Mouse (Mus musculus) midbrain, embryonic 10.5 days (tissue): Measurements from ENCODE around the gene Tspan15. TPM values are rescaled to one million over a fixed set of nuclear protein-coding genes. Genes with fewer than 3 reads are reported as not detected.

Experiments used
- DNase-seq: peaks from one replicate; pipeline ENCODE4 v3.0.0-alpha.2; 2017; ENCODE audit warnings: low spot score
- H3K27ac ChIP-seq: fragments of 300-500 bp; sonication (generic); replicated peaks from 2 replicates; pipeline ENCODE4 v1.5.1; 2016; ENCODE audit warnings: mild to moderate bottlenecking
- H3K27me3 ChIP-seq: fragments of 300-500 bp; sonication (generic); 2 replicates; pipeline ENCODE4 v1.6.1; 2016; ENCODE audit warnings: low read depth, mild to moderate bottlenecking; ENCODE audit not compliant: poor library complexity, severe bottlenecking
- H3K36me3 ChIP-seq: fragments of 300-500 bp; sonication (generic); 2 replicates; pipeline ENCODE4 v1.6.1; 2016; ENCODE audit warnings: mild to moderate bottlenecking, moderate library complexity
- H3K4me1 ChIP-seq: fragments of 300-500 bp; sonication (generic); 2 replicates; pipeline ENCODE4 v1.6.1; 2016
- H3K4me3 ChIP-seq: fragments of 300-500 bp; sonication (generic); 2 replicates; pipeline ENCODE4 v1.5.1; 2016; ENCODE audit warnings: mild to moderate bottlenecking, moderate library complexity
- H3K9me3 ChIP-seq: fragments of 300-500 bp; sonication (generic); replicated peaks from 2 replicates; pipeline ENCODE4 v1.6.1; 2016; ENCODE audit warnings: mild to moderate bottlenecking
- WGBS: fragments of 180-500 bp; shearing (Covaris S2); methylation state at CpG from one replicate; pipeline ENCODE4 v1.1.7; 2016; 5-methylcytosine and 5-hydroxymethylcytosine counted together
- polyA plus RNA-seq: library from polyadenylated mRNA; unstranded; fragments of >200 nt; fragmentation: Nextera tagmentation; extraction: Ambion mirVana; gene quantifications from 2 replicates; pipeline ENCODE4 v1.2.1, GENCODE M21; 2016

Gene Tspan15
- polyA plus RNA-seq, 1 experiment from 2014 or later: 16.1 TPM

- no peak for DNase-seq
- H3K4me3 ChIP-seq: no peak overlapping the region
- peaks cover 3% of the 10 kb centered on the region; the same call in 1 of the 2 replicates for H3K4me1 ChIP-seq
- H3K36me3 ChIP-seq: no peaks in the 10 kb centered on the region
- H3K27me3 ChIP-seq: no peaks in the 10 kb centered on the region
- H3K9me3 ChIP-seq: no peaks in the 10 kb centered on the region
- no peak overlapping the region for H3K27ac ChIP-seq
- 67% methylated on average over 3 of the region's 3 CpGs for WGBS
Observed at GRCm38 (mm10) chr10:62247156-62247555, 16.1 kb upstream of the Tspan15 start.

DNA sequence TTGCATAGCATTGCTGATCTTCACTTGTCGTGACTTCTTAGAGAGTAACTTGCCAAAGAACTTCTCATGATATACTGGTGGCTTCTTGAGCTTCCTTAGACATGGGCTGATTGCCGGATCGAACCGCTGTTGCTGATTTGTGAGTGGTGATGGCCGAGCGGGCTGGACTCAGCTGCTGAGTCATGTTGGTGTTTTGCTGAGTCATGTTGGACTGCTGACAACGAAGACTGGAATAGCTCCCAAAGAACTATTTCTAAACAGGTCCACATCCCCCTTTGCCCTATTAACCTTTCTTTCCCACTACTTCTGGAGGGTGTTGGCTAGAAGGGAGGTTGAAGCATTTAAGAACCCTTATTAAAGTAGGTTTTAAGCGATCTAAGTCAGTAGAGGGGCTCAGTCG lies 13.0 kb upstream of the Tspan15 start:
- WGBS: 91% methylated on average over 9 of the region's 9 CpGs
- Histone ChIP-seq H3K36me3 (no peaks in the 10 kb centered on the region), H3K4me3 (no peak overlapping the region), H3K27me3 (no peaks in the 10 kb centered on the region), H3K27ac (no peak overlapping the region), H3K9me3 (no peaks in the 10 kb centered on the region), H3K4me1 (peaks cover 3% of the 10 kb centered on the region; the same call in 1 of the 2 replicates)
- no peak for DNase-seq

GRCm38 (mm10) chr10:62242896-62243295 lies 11.8 kb upstream of the Tspan15 start:
- Histone ChIP-seq H3K36me3 (no peaks in the 10 kb centered on the region), H3K4me1 (peaks cover 3% of the 10 kb centered on the region; the same call in 1 of the 2 replicates), H3K27me3 (no peaks in the 10 kb centered on the region), H3K4me3 (no peak overlapping the region), H3K27ac (no peak overlapping the region), H3K9me3 (no peaks in the 10 kb centered on the region)
- WGBS: 59% methylated on average over 13 of the region's 13 CpGs
- peak; percentile 26 for DNase-seq

GRCm38 (mm10) chr10:62242358-62242757 lies 11.3 kb upstream of the Tspan15 start:
- no peaks in the 10 kb centered on the region for H3K9me3 ChIP-seq
- no peak for DNase-seq
- 85% methylated on average over 10 of the region's 10 CpGs for WGBS
- no peaks in the 10 kb centered on the region for H3K27me3 ChIP-seq
- H3K27ac ChIP-seq: no peak overlapping the region
- H3K36me3 ChIP-seq: no peaks in the 10 kb centered on the region
- H3K4me3 ChIP-seq: no peak overlapping the region
- H3K4me1 ChIP-seq: 0 out of 2 replicates have a peak, but pooled peaks cover 3% of the 10 kb centered on the region

GRCm38 (mm10) chr10:62239270-62239669 lies 8.2 kb upstream of the Tspan15 start:
- Histone ChIP-seq H3K4me3 (no peak overlapping the region), H3K27me3 (no peaks in the 10 kb centered on the region; the same call in 1 of the 2 replicates), H3K9me3 (no peaks in the 10 kb centered on the region), H3K27ac (no peak overlapping the region), H3K4me1 (no peaks in the 10 kb centered on the region), H3K36me3 (no peaks in the 10 kb centered on the region)
- 66% methylated on average over 6 of the region's 6 CpGs for WGBS
- DNase-seq: no peak

DNA sequence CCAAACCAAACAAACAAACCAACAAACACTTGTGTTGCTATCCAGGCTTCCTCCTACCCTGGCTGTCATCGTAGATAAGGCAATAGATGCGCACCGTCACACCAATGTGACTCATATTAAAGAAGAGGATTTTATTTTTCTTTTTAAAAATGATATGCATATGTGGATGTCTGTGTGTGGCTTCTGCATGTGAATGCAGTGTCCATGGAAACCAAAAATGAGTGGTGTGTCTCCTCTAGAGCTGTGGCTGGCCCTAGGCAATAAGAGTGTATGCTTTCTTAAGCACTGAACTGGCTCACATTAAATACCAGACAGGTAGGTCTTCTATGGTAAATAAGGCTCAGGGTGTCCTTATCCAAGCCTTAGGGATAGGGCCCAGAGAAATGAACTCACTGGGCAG lies 7.6 kb upstream of the Tspan15 start:
- no peak overlapping the region for H3K27ac ChIP-seq
- no peaks in the 10 kb centered on the region for H3K9me3 ChIP-seq
- DNase-seq: no peak
- H3K4me1 ChIP-seq: no peaks in the 10 kb centered on the region
- 94% methylated on average over 3 of the region's 3 CpGs for WGBS
- H3K4me3 ChIP-seq: no peak overlapping the region
- no peaks in the 10 kb centered on the region for H3K36me3 ChIP-seq
- H3K27me3 ChIP-seq: no peaks in the 10 kb centered on the region; the same call in 1 of the 2 replicates

DNA sequence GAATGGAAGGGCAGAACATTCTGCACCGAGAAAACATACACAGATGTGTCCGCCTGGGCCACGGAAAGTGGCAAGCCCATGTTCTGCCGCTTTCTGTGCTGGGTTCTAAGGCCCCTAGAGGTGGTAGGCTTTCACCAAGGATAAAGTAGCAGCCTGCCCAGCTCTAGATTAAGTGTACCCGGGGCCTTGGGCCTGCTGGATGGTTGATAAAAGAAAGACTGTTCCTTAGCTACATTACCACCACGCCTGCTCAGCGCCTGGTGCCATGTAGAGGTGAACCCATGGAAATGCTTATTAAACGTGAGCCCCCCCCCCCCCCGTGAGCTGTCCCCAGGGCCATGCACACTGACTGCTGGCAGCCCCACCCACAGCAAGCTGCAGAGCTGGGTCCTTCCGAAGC lies 6.2 kb upstream of the Tspan15 start:
- Histone ChIP-seq H3K9me3 (no peaks in the 10 kb centered on the region), H3K27me3 (peaks cover 7% of the 10 kb centered on the region), H3K36me3 (no peaks in the 10 kb centered on the region), H3K4me1 (no peaks in the 10 kb centered on the region), H3K4me3 (no peak overlapping the region), H3K27ac (no peak overlapping the region)
- 83% methylated on average over 10 of the region's 10 CpGs for WGBS
- DNase-seq: no peak

- Histone ChIP-seq H3K27me3 (peaks cover 15% of the 10 kb centered on the region), H3K9me3 (no peaks in the 10 kb centered on the region), H3K4me1 (peaks cover 6% of the 10 kb centered on the region), H3K4me3 (no peak overlapping the region), H3K27ac (no peak overlapping the region), H3K36me3 (no peaks in the 10 kb centered on the region)
- no peak for DNase-seq
- WGBS: 87% methylated on average over 6 of the region's 6 CpGs
Observed at GRCm38 (mm10) chr10:62236165-62236564, 5.1 kb upstream of the Tspan15 start.

GRCm38 (mm10) chr10:62231811-62232210 lies 760 bp upstream of the Tspan15 start:
- no peak overlapping the region for H3K4me3 ChIP-seq
- 78% methylated on average over 3 of the region's 3 CpGs for WGBS
- peaks cover 17% of the 10 kb centered on the region for H3K4me1 ChIP-seq
- H3K36me3 ChIP-seq: no peaks in the 10 kb centered on the region
- no peak overlapping the region for H3K27ac ChIP-seq
- H3K27me3 ChIP-seq: peaks cover 32% of the 10 kb centered on the region
- no peak for DNase-seq
- H3K9me3 ChIP-seq: no peaks in the 10 kb centered on the region

DNA sequence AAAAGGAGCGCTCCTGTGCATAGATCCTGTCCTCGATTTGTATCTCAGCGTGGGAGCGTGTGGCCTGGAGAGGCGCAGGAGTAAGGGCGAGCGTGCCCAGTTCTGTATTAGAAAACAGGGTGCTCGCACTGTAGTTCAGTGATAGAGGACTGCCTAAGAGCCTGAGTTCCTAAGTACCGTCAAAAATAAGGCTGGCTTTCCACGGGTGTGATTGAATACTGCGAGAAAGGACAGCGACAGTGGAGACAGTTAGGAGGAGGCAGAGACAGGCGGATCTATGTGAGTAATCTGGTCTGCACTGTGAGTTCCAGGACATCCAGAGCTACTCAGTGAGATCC lies 313 bp upstream of the Tspan15 start:
- DNase-seq: no peak
- H3K36me3 ChIP-seq: no peaks in the 10 kb centered on the region
- H3K27ac ChIP-seq: peak overlapping the region; percentile 84
- H3K27me3 ChIP-seq: peaks cover 32% of the 10 kb centered on the region
- H3K4me1 ChIP-seq: peaks cover 17% of the 10 kb centered on the region
- WGBS: 5% methylated on average over 13 of the region's 13 CpGs
- no peaks in the 10 kb centered on the region for H3K9me3 ChIP-seq
- peak overlapping the region; percentile 77 for H3K4me3 ChIP-seq

GRCm38 (mm10) chr10:62228126-62228525 lies 2.9 kb downstream of the Tspan15 start:
- Histone ChIP-seq H3K4me3 (no peak overlapping the region), H3K4me1 (peaks cover 17% of the 10 kb centered on the region), H3K36me3 (no peaks in the 10 kb centered on the region), H3K27me3 (peaks cover 32% of the 10 kb centered on the region), H3K9me3 (no peaks in the 10 kb centered on the region), H3K27ac (no peak overlapping the region)
- DNase-seq: no peak
- 75% methylated on average over 6 of the region's 6 CpGs for WGBS

DNA sequence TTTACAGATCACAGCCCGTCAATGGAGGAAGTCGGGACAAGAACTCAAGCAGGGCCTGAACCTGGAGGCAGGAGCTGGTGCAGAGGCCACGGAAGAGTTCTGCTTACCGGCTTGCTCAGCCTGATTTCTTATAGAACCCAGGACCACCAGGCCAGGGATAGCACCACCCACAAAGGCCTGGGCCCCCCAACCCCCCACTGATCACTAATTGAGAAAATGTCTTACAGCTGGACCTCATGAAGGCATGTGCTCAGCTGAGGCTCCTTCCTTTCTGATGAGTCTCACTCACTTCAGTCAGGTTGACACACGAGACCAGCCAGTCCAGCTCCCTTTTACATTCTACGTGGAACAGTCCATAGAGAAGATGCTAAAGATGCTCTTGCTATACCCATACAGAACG lies 5.2 kb downstream of the Tspan15 start:
- 77% methylated on average over 7 of the region's 7 CpGs for WGBS

DNA sequence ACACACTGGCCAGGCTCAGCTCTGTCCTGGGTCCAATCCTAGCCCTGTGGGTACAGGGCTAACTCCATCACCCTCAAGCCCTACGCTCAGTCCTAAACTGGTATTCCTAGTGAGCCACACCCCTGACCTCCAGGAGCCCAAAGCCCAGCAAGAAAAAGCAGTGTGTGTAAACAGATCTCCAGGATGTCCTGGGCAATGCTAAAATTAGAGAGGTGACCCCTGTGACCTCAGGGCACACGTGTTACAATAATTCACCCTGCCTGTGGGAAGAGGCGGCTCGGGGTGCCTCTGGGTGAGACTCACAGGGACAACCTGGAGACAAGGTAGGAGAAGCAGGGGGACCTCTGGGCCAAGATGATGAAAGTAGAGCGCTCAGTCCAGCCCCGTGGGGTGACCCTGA lies 6.8 kb downstream of the Tspan15 start:
- no peak for DNase-seq
- H3K36me3 ChIP-seq: no peaks in the 10 kb centered on the region
- no peaks in the 10 kb centered on the region for H3K9me3 ChIP-seq
- H3K4me1 ChIP-seq: no peaks in the 10 kb centered on the region
- no peak overlapping the region for H3K4me3 ChIP-seq
- H3K27ac ChIP-seq: no peak overlapping the region
- peaks cover 5% of the 10 kb centered on the region; the same call in 1 of the 2 replicates for H3K27me3 ChIP-seq
- WGBS: 76% methylated on average over 6 of the region's 6 CpGs

More for the DNA sequence above, 5.2 kb downstream of the Tspan15 start:
- H3K4me3 ChIP-seq: no peak overlapping the region
- H3K36me3 ChIP-seq: no peaks in the 10 kb centered on the region
- no peak for DNase-seq
- H3K4me1 ChIP-seq: peaks cover 7% of the 10 kb centered on the region
- H3K27me3 ChIP-seq: peaks cover 17% of the 10 kb centered on the region
- no peak overlapping the region for H3K27ac ChIP-seq
- no peaks in the 10 kb centered on the region for H3K9me3 ChIP-seq

DNA sequence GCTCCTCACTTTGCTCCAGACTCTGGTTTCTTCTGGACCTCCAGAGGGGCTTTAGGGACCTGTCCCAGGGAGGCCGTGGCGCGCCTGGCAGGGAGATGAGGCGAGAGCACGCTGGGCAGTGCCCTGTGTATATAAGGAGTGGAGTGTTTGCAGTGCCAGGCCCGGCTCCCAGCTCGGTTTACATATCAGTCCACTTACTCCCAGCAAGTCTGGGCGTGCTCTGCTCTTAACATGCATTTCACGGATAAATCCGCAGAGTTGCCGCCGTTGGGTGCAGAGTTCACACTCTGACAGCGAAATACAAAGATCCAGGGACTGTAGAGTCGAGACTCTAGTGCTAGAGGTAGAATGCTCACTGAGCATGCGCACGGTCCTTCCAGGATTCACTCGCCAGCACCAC lies 8.3 kb downstream of the Tspan15 start:
- Histone ChIP-seq H3K27ac (no peak overlapping the region), H3K4me3 (no peak overlapping the region), H3K27me3 (no peaks in the 10 kb centered on the region), H3K4me1 (no peaks in the 10 kb centered on the region), H3K9me3 (no peaks in the 10 kb centered on the region), H3K36me3 (no peaks in the 10 kb centered on the region)
- DNase-seq: no peak
- WGBS: 90% methylated on average over 17 of the region's 17 CpGs
